Mouse (Mus musculus) left cerebral cortex, postnatal 4 days (tissue): ENCODE results near the gene Galnt15. TPM values are rescaled to one million over a fixed set of nuclear protein-coding genes. Genes with fewer than 3 reads are reported as not detected.

Experiments
- DNase-seq: peaks from one replicate; pipeline ENCODE4 v3.0.0-alpha.2; 2022
- intact Hi-C: fragments of 180-260 bp; cut with DNase I; formaldehyde crosslinking; loops from one replicate; pipeline ENCODE4 v1.15.1; 2025
- total RNA-seq, 2 experiments: library from RNA; stranded (reverse); gene quantifications; 2 replicates each; pipeline ENCODE4 v1.2.3; 2021

Galnt15 gene
- total RNA-seq, 2 experiments from 2014 or later: 0.74 to 0.78 TPM

DNA sequence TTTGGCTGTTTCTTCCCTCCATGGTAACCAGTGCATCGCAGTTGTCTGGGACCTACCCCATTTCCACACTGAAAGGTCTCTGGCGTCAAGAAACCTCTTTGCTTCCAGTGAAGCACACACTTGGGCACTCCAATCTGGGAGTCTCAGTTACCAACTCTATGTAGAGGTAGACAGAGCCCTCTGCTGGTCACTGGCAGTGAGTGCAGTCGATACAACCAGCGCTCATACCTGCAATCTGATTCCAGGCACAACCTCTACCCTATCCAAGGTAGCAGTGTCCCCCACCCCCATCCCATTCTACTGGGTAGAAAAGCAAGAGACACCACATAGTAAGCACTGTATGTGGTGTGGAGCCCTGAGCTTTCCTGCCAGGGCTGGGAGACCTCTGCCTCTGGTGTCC lies 3.7 kb downstream of the Galnt15 start:
- intact Hi-C loops: loop anchor here (2.0 to 5.0 kb wide), 2 partner anchors 76 to 235 kb away; no protein-coding TSS in a partner anchor
- DNase-seq: peak; percentile 72

DNA sequence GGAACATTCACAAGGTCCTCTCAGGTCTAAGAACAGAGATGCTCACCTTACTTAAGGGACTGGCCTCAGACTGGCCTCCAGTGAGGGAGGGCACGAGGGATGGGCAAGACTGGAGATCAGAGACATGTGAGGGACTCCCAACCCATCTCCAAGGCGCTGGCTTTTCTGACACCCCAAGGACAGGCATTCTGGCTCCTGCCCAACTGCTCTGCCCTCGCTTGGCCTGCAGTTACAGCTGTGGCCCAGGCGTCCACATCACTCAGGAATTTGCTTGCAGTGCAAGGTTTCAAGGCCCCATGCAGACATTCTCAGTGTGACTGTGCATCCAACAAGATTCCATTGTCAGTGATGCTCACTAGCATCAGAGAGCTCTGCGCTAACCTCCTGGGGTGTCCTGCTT lies 7.7 kb downstream of the Galnt15 start:
- intact Hi-C loops: no loop called here
- no peak for DNase-seq

DNA sequence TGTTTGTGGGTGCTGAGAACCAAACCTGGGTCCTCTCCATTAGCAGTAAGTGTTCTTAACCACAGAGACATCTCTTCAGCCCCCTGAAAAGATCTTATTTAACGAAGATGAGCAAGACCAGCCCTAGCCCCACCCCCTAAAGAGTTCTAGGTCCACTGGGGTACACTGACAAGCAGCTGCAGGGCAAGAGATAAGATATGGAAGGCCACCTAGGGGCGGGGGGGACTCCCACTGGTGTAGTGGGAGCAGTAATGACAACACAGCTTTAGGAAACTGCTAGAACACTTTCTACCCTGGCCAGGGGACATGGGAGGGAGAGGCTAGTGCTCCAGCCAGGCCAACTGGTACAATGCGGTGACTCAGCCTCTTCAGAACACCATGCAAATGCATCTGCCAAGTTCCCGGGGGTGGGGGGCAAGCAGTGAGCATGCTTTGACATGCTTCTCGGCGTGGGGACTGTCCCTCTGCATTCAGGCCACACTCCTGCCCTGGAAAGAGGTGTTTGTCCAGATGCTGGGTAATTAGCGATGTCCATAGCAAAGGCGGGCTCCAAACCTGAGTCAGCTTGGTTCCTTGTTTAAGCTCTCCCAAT lies 9.0 kb downstream of the Galnt15 start:
- intact Hi-C loops: no loop called here
- no peak for DNase-seq

- intact Hi-C loops: no loop called here
Observed at GRCm38 (mm10) chr14:32042108-32042507, 13.3 kb downstream of the Galnt15 start.

DNA sequence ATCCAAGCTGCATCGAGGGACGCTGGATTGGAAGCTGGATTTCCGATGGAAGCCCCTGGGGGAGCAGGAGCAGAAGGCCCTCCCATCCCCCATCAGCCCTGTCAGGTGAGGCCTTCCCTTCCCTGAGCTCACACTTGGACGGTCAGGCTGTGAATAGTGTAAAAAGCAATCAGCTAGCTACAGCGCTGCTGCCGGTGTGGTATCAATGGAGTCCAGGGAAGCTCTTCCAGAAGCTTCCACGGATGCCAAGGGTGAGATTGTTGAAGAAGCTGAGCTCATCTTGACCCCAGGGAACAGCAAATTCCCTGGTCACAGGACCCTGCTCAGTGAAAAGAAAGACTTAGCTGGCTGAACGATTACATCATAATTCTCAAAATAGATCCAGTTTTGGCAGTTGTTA lies 17.6 kb downstream of the Galnt15 start:
- DNase-seq: no peak
- intact Hi-C loops: no loop called here

More at GRCm38 (mm10) chr14:32042108-32042507, 13.3 kb downstream of the Galnt15 start:
- no peak for DNase-seq

GRCm38 (mm10) chr14:32050171-32050570 lies 21.4 kb downstream of the Galnt15 start:
- intact Hi-C loops: no loop called here
- no peak for DNase-seq

GRCm38 (mm10) chr14:32053895-32054294 lies 25.1 kb downstream of the Galnt15 start:
- intact Hi-C loops: no loop called here
- no peak for DNase-seq

DNA sequence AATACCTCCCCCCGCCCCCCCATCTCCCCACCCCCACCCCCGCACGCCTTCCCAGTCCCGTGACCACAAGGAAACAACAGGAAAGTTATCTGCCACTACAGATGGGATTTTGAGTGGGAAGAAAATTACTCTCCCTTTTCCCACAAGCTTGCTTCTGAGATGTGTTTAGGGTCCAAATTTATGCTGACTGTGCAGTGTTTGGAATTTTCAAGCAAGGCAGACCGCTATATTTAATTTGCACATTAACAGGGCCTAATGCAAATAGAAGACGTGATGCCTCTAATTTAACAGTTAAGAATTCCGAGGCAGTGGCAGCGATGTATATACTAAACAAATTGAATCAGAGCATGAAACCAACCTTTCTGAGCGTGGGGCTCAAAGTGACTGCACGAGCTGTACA lies 26.0 kb downstream of the Galnt15 start:
- intact Hi-C loops: no loop called here
- DNase-seq: no peak

GRCm38 (mm10) chr14:32055781-32056180 lies 27.0 kb downstream of the Galnt15 start:
- DNase-seq: no peak
- intact Hi-C loops: no loop called here

- intact Hi-C loops: no loop called here
- DNase-seq: peak; percentile 36
Observed at GRCm38 (mm10) chr14:32056675-32057074, 27.9 kb downstream of the Galnt15 start.

GRCm38 (mm10) chr14:32057664-32058063 lies 28.9 kb downstream of the Galnt15 start:
- intact Hi-C loops: no loop called here
- DNase-seq: no peak

DNA sequence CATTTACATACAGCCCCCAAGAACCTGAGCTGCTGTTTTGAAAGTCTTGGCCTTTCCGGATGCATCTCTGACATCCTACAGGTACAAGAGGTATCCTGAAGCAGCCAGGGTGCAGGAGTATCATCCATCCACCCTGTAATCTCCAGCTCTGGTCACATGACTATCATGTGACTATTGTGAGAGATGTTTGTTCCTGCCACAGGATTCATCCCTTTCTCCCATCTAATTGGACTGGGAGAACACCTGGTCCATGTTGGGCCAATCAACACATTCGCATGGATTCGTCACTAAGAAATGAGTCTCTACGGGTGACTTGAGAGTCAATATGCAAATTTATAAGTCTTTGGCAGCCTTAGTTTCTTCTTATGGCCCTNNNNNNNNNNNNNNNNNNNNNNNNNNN lies 32.6 kb downstream of the Galnt15 start:
- intact Hi-C loops: no loop called here
- no peak for DNase-seq

DNA sequence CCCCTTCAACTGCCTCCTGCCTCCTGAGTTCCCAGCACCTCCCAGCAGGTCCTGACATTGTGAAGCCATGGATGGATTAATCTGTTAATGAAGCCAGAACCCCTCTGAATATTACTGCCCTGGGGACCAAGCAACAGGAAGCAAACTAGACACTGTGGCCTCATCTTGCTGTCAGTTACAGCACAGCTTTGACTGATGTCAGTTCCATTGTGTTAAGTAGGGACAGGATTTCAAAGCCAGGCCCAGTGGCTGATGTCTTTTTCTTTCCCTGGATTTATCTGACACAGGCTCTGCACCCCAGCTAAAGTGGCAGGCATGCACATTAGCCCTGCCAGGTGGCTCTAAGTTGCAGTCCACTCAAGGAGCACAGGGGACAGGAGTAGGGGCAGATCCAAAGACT lies 44.0 kb downstream of the Galnt15 start:
- intact Hi-C loops: loop anchor here (10.0 kb wide), 2 partner anchors 118 to 418 kb away; no protein-coding TSS in a partner anchor
- DNase-seq: no peak

DNA sequence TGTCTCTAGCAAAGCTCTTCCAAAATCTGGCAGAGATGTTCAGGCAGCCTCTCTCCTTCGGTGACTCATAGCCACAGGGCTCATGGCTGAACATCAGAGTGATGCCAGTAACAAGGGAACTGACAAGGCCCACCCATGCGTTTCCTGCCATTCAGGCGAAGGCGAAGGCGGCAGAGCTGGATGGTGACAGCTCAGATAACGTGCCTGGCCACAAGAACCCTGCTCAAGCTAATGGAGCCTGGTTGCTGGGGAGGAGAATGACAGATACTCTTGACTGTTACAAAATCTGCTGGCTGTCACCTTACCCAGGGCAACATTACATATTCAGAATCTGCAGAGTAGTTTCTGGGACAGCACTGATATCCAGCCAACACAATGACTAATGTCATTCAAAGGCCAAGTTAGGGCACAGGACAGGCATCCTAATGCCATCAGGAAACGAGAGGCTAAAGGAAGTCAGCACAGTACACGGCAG lies 44.5 kb downstream of the Galnt15 start:
- DNase-seq: peak; percentile 27

DNA sequence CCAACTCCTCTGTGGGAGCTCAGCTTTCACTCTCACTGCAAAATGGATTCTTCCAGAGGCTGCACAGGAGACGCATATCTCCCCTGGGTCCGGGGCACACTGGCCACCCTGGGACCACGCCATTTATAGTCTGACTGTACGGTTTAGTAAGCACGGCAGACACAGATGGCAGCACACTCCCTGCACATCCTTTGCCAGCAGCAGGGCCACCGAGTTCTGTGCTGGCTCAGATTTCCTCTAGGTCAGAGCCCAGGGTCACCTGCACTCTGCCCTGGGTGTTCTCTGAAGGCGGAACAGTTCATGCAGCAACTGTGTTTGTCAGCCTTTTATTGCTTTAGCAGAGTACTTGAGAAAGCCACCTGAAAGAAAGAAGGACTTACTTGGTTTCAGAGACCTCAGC lies 45.1 kb downstream of the Galnt15 start:
- intact Hi-C loops: loop anchor here (10.0 kb wide), 2 partner anchors 119 to 419 kb away; no protein-coding TSS in a partner anchor
- no peak for DNase-seq

More for the DNA sequence above, 44.5 kb downstream of the Galnt15 start:
- intact Hi-C loops: loop anchor here (10.0 kb wide), 2 partner anchors 118 to 418 kb away; no protein-coding TSS in a partner anchor

DNA sequence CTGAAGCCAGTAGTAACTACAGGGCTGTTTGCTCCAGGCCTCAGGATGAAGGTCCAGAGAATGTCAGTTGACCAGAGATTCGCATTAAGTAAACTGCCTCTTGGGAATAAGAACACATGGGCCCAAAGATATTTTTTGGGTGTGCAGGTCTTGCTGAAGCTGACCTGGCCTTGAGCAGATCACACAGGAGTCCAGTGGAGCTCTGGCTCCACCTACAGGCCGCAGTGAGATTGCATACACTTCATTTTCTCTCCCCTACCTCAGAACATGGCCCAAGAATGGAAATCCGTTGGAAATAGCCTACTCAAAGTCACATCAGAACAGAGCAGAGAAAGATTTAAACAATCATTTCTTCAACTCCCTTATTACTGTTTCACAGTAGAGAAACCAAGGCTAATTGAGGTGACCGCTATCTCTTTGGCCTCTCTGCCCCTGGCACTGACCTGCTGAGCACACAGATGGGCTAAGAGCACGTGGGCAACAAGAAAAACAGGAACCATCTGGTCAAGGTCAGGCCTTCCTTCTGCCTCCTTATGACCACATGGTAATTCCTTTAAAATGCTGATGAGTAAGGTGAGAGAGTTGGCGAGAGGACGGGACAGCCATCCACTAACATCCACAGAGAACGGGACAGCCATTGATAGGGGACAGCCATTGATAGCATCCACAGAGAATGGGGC lies 48.2 kb downstream of the Galnt15 start:
- DNase-seq: peak; percentile 69
- intact Hi-C loops: loop anchor here (2.0 to 10.0 kb wide), 3 partner anchors 122 to 422 kb away; no protein-coding TSS in a partner anchor

- DNase-seq: no peak
- intact Hi-C loops: no loop called here
Observed at GRCm38 (mm10) chr14:32081026-32081425, 52.2 kb downstream of the Galnt15 start.

GRCm38 (mm10) chr14:32082891-32083290 lies 54.1 kb downstream of the Galnt15 start:
- intact Hi-C loops: no loop called here
- DNase-seq: no peak

DNA sequence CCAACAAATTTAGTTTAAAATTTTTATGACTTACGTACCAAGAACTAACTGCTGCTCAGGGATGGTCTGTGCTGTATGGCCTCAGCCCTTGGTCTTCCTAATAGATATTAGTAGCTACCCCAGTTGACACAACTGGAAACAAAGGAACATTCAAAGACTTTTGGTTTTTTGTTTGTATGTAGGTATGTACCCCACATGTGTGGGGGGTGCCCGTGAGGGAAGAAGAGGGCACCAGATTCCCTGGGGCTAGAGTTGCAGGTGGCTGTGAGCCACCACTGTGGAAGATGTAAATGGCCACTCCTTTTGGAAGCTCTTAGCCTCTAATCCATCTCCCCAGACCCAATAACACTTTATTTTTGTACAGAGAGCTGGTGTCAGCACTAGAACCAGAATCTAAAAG lies 54.7 kb downstream of the Galnt15 start:
- DNase-seq: no peak
- intact Hi-C loops: no loop called here

GRCm38 (mm10) chr14:32084761-32085485 lies 56.1 kb downstream of the Galnt15 start, which contains the start of gene Oxnad1:
Gene Oxnad1 (plus strand): TSS chr14:32085374.
- DNase-seq: no peak
- intact Hi-C loops: no loop called here

DNA sequence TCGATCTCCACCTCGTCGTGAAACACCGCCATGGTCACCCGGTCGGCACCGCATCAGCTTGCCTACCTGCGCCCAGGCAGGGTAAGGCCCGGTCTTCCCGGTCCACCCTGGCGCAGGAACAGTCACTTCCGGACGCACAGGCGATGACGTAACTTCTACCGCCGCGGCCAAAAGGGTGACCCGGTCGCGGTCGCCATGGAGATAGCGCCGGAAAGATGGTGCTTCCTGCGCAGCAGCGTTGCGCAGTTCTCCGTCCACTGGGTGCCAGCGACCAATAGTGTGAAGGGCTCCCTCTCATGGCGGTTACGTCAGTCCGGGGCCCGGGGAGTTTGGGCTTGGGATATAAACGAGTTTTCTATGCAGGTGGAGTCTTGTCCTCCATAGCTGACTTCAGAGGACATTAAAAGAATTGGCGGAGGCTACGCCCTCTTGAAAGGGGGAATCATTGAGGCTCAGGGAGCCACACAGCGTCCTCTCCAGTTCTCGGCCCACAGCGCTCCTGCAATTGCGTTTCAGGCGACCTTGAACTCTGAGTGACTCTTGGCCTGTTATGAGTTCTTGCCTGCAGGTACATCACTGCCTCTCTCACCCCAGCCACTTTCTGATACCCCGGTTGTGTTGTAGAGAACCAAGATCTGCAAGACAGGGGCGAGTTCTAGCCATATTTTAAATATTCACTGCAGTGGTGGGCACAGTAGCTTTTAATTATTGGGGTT lies 56.9 kb downstream of the Galnt15 start, which contains the start of gene Dph3:
Dph3 (minus strand) TSS at position 244 of the 716 bp plus-strand sequence.
- peak; percentile 99 for DNase-seq
- intact Hi-C loops: no loop called here
